Mouse (Mus musculus): ENCODE data around the gene Plac8. TPM values are rescaled to one million over a fixed set of nuclear protein-coding genes. Genes with fewer than 3 reads are reported as not detected.

Gene Plac8
- total RNA-seq, 2 experiments from 2014 or later, result 7.7 to 15.9 TPM

DNA sequence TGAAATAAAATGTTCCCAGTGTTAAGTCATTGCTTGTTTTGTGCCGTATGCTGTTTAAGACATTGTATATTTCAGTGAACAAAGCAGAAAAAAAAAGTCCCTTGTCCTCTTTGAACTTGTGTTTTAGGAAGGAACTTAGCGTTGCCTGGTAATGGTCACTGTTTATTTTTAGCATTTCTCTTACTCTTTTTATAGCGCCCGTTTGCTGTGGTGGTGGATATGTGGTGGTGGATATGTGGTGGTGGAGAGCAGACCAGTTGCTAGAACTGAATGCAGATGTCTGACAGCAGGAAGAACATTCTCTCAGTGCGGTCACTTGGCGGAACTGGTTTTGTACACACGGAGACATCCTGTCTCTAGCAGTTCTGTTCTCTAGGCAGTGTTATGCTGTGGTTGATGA lies 45.9 kb downstream of the Plac8 start:
- peak in 1 of 2 experiments; percentile 27 for DNase-seq

DNA sequence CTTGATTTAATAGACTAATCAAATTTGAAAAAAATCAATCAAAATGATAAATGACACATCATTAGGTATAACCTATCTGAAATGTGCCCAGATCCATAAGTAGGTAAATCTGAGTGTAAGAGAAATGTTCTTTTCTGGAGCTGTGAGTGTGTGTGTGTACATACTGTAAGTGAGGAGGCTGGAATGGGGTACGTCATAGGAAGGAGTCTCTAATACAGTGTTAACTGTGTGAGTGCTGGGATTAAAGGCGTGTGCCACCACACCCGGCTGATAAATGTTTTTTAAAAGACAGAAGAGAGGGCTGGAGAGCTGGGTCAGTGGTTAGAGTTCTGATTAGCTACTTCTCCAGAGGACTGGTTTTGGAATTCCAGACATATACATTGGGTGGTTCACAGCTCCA lies 46.4 kb downstream of the Plac8 start:
- no peak for DNase-seq

DNA sequence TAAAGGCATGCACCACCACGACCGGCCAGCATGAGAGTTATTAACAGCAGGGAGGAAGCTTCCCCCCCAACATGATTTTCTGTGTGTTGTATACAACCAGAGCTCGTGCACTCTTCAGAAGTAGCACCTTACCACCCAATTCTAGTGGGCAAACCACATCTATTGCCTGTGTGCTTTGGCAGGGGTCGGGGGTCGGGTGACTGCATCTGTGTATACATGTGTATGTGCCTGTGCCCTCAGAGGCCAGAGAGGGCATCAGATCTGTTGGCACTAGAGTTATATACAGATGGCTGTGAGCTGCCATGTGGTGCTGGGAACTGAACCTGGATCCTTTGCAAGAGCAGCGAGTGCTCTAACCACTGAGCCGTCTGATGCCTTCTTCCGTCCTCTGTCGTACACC lies 47.1 kb downstream of the Plac8 start:
- no peak for DNase-seq

DNA sequence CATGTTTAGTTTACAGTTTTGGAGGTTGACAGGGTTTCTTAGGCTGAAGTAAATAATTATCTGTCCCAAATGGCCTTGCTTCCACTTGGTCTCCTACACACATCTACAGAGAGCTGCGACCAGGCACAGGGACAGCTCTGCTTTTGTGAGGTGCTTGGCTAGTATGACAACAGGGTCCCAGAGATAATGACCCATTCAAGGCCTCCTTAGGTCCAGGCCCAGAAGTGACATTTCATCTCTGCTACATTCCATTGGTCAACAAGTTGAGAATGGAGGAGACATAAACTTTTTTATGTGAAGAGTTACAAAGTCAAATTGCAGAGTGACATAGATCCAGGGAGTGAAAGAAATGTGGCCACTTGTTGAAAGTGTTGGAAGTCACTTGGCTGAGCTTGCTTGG lies 48.7 kb downstream of the Plac8 start:
- no peak for DNase-seq

DNA sequence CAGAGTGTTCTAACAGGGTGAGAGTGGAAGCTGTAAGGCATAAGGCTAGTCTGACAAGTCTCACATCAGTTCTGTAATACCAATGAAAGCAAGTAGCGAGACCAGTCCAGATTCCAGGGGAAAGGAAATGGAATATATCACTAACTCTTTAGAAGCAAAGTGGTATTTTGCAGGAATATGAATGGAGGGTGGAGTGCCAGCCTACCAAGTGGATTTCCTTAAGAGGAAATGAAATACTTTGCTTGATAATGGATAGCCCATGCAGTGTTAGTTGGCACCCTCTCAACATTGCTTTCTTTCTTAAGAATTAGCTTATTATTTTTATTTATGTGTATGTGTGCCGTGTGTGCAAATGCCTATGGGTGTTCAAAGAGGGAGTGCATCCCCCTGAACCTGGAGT lies 51.8 kb downstream of the Plac8 start:
- DNase-seq, result no peak

DNA sequence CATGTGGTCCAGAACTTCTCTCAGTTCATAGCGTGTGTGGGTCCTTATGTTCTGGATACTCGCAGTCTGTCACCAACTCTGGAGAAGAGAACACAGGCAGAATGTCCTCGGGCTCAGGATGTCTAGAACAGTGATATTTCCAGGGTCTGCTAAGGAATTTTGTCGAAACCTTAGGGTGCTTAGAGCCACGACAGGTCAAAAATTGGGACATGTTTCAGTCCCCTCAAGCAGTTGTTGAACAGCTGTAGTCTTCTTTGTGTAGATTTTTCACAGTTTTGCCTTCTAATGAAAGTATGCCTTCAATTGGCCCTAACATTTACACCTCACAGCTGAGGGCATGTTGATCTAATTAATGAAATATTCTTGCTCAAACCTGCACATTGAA lies 53.0 kb downstream of the Plac8 start:
- DNase-seq, result no peak

DNA sequence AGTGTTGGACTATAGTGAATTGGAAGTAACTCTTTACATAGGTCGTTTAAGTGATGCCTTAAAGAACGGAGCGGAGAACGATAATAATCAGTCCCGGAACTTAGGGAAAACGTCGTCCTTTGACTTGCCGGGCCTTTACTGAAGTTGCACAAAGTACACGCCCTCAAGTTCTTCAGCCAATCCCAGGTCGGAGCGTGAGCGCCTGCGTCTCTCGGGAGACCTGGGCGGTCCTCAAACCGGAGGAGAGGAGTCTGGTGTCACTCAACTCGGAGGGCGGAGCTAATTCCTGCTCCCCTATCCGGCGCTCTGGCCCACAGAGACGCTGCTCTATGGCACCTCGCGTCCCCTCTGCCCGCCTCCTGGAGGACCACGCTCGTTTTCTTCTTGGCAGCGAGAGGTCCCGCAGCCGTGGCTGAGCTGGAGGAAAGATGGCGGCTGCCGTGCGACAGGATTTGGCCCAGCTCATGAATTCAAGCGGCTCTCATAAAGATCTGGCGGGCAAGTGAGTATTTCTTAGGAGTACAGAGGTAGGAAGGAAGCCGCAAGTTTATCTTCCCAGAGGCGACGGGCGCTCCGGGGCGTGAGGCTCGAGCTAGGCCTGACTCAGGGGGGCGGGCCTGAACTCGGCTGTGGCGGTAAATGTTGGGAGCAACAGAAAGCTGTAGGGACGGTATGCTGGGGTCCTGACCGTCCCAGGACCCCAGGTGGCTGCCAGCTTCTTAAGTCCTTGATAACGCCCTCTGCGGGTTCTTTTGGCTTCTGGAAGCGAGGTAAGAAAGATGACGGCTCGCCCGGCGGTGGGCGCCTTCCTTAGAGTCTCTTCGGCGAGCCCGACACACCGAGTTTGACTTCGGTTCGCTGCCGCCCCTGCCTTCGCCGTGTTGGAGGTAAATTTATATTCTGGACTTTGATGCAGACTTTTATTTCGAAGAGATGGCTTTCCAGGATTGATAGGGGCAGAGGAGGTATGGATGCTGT lies 53.7 kb downstream of the Plac8 start, which contains the start of gene Cops4:
Cops4 (plus strand) TSS at position 261 of the 978 bp plus-strand sequence.
- peak; percentile 97 for DNase-seq

DNA sequence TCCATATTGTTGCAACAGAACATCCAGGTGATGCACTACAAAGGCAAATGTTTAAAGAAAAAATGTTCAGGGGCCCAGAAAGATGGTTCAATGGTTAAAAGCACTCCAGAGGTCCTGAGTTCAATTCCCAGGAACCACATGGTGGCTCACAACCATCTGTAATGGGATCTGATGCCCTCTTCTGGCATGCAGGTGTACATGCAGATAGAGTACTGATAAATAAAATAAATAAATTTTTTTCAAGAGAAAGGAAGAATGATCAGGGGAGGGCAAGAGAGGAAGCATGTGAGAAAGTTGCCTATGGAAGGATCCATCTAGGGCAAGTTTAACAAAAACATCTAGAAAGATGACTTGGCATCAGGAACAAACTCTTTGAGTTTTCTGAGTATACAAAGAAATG lies 59.5 kb downstream of the Plac8 start:
- DNase-seq, result no peak

DNA sequence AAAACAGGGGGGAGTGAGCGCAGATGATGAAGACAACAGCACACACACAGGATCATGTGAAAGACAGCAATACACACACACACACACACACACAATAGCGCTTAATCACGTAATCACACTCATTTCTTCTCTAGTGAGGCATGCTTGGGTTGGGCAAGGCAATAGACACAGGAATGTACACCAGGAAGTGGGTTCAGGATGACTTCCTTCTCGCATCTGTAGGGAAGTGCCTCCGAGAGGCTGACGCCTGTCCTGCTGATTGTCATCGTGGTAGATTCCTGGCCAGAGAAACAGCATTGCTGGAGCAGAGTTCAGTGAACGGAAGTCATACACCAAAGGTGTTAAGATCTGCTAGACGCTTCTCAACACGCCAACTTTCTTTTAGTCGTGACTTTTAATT lies 62.8 kb downstream of the Plac8 start:
- no peak for DNase-seq

Other genes starting within 250 kb of the Plac8 start
- 100 to 1,000 TPM; 155 to 161 TPM for gene Sec31a, start 156.0 kb downstream of the Plac8 start, total RNA-seq (2021)
- gene Lin54, start 71.6 kb downstream of the Plac8 start, total RNA-seq (2021), result 10 to 100 TPM; 11.9 to 13.8 TPM
- gene Cops4, start 53.9 kb downstream of the Plac8 start, total RNA-seq (2021), result 10 to 100 TPM; 74.5 to 77.7 TPM
- gene Coq2, start 102.9 kb upstream of the Plac8 start, total RNA-seq (2021), result 10 to 100 TPM; 68.4 to 72.6 TPM
- 1 to 10 TPM; 1.1 TPM for gene Hpse, start 147.5 kb upstream of the Plac8 start, total RNA-seq (2021)
- 1 to 10 TPM; 6.1 to 7.5 TPM for gene Helq, start 226.4 kb upstream of the Plac8 start, total RNA-seq (2021)
- 100 to 1,000 TPM in 1 of 2 experiments, 10 to 100 TPM in 1; 84.3 to 105 TPM for gene Mrps18c, start 226.4 kb upstream of the Plac8 start, total RNA-seq (2021)
- gene Abraxas1, start 248.7 kb upstream of the Plac8 start, total RNA-seq (2021), result 10 to 100 TPM; 11.5 to 12.7 TPM

All from adrenal gland, postnatal 36 days (tissue).